Mouse (Mus musculus): ENCODE results near the gene Arr3. TPM values are rescaled to one million over a fixed set of nuclear protein-coding genes. Genes with fewer than 3 reads are reported as not detected.

Arr3 gene
- total RNA-seq (2023), result not detected

GRCm38 (mm10) chrX:100605314-100605713, at the start of gene Arr3:
Arr3 (plus strand) TSS chrX:100605497.

GRCm38 (mm10) chrX:100571951-100572350, 33.3 kb upstream of the Arr3 start, which contains the start of gene Awat1:
Awat1 (plus strand) TSS chrX:100572251.

DNA sequence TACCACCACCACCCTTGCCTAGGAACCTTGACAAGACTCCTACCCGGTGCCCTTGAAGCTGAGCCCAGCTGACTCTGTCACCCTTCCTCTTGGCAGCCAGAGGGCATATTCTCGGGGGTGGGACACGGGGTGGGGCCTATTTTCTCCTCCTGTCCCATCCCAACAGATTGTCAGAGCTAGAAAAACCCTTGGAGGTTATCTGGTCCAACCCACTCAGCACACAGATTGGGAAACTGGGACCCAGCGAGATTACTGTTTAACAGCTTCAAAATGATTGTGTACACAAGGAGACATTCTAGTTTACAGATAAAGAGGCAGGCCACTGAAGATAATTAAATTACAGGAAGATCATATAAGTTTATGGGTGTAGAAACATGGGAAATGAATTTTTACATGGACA, 10.5 kb upstream of the Arr3 start, which contains the start of gene P2ry4:
Gene P2ry4, minus strand, starts transcription at position 79 of the 400 bp plus-strand sequence.

DNA sequence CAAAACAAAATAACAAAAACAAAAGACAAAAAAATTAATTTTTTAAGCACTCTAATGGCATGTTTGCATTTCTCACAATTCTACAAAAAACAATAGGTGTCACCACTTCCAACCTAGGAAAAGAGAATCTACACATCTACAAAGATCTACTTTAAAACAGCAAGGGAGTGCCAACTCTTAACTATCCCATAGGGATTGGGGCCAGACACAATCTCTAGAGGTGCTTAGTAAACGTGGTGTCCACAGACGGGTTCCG, 20.2 kb downstream of the Arr3 start, which contains the start of gene Kif4:
Gene Kif4, plus strand, starts transcription at position 192 of the 256 bp plus-strand sequence.

DNA sequence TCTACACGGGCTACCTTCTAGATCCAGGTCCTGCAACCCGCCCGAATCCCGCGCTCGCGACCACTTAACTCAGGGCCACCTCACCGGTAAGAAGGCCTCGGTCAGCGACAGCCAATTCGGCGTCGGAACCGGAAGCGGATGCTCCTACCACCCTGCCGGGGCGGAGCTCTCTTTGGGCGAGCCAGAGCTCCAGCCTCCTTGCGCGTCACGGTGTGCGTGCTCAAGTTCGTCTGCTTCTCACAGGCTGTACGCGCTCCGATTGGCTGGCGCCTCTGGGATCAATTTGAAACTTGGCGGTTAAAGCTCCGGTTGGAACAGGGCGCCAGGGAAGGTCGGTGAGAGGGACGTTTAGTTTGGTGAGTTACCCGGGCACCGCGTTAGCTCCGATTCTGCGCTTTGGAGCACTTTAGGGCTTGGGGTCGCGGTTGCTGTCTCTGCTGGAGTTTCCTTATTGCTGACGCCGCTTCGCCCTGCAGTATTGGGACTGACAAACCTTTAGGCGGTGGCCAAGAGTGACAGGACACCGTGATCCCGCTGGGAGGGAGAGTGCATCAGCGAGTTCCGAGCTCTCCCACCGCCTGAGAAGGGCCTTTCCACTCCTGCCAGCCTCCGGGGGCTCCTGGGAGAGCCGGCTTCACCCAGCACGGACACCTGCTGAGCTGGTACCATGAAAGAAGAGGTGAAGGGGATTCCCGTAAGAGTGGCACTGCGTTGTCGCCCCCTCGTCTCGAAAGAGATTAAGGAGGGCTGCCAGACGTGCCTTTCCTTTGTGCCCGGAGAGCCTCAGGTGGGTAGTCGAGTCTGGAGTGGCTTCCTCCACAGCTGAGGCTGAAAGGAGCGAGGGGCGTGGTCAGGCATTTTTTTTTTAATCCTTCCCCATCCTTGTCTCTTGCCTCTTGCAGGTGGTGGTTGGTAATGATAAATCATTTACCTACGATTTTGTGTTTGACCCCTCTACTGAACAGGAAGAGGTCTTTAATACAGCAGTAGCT, 20.8 kb downstream of the Arr3 start, which contains the start of gene Pdzd11:
Gene Pdzd11, minus strand, starts transcription at position 767 of the 992 bp plus-strand sequence.

Other genes with a start within 250 kb of the Arr3 start
- gene Otud6a, start 176.5 kb upstream of the Arr3 start, total RNA-seq (2023), result not detected
- 0.30 TPM for gene Awat2, start 162.8 kb upstream of the Arr3 start, total RNA-seq (2023)
- gene Igbp1, start 111.2 kb upstream of the Arr3 start, total RNA-seq (2023), result 62.8 TPM
- not detected for gene Dgat2l6, start 80.7 kb upstream of the Arr3 start, total RNA-seq (2023)
- gene Awat1, start 33.2 kb upstream of the Arr3 start, total RNA-seq (2023), result not detected
- gene P2ry4, start 10.6 kb upstream of the Arr3 start, total RNA-seq (2023), result not detected
- 0.62 TPM for gene Kif4, start 20.2 kb downstream of the Arr3 start, total RNA-seq (2023)
- 13.9 TPM for gene Pdzd11, start 21.1 kb downstream of the Arr3 start, total RNA-seq (2023)
- not detected for gene Gdpd2, start 124.4 kb downstream of the Arr3 start, total RNA-seq (2023)
- 7.1 TPM for gene Dlg3, start 162.2 kb downstream of the Arr3 start, total RNA-seq (2023)

Data from CD4-positive naive resting alpha-beta T cell, adult 57 days (primary cell).